Mouse (Mus musculus) adrenal gland (tissue): ENCODE results near the gene Krt7.

Experiments used
- intact Hi-C: fragments of 180-260 bp; cut with DNase I; formaldehyde crosslinking; loops from one replicate; pipeline ENCODE4 v1.15.1; 2025

The Krt7 gene

DNA sequence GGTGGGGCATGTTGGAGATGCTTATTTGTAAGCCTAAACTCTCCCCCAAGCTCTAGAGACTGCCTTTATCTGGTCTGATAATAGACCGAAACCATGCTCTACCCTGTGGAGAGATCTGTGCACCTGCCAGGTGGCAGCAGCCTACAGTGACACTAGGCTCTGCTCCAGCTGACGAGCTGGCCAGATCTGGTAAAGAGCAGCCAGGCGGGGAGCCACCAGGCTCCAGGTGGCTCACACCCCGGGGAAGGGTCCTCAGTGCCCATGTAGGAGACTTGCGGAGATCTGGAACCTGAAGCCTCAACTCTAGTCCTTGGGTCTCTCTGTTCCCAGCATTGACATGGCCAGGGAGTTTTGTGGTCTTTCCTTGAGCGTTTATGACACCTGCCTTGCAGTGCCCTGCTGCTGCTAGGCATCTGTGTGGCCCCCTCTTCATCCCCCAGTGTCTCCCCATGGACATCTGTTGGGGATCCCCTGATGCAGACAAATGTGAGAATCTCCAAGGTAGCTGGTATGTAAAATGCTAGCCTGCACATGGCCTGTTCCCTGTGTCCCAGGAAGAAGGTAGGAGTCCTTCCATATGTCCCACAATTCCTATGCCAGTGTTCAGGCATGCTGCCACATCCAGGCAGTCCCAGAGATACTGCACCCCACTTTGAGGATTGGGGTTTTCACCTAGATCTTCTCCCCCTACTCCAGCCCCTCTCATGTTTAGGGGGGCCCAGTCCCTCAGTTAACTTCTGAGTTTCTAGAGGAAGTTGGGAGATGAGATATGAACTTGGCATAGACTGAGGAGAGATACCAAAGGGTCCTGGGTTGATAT is 34.7 kb upstream of the Krt7 start:
- intact Hi-C loops = no loop called here

DNA sequence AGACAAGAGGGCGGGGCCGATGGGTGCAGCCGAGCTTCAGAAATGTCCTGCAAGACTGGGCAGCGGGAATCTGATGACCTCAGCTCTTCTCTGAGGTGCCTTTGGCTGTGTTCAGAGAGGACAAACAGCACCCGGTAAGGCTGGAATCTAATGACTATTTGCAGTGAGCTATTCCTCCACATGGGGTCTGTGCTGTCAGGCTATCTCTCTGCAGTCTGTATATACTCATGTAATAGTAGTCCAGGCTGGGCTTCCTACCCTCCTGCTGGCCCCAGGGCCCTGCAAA is 34.1 kb upstream of the Krt7 start:
- intact Hi-C loops = no loop called here

DNA sequence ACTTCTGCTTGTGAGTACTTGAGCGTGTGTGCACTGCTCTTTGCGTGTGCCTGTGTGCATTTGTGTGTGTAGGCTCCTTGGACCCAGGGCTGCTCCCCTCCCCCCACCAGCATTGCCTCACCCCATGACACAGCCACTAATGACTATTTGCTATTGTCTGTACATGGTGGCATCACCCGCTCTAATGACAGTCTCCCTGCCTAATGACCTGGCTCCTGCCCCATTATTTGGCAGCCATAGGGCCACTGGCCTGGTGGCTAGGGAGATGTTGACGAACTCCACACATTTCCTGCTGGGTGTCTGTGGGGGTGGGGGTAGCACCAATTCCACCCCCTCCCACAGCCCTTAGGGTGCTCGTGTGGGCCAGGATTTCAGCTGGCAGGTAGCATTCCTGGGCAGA is 32.2 kb upstream of the Krt7 start:
- intact Hi-C loops = no loop called here

DNA sequence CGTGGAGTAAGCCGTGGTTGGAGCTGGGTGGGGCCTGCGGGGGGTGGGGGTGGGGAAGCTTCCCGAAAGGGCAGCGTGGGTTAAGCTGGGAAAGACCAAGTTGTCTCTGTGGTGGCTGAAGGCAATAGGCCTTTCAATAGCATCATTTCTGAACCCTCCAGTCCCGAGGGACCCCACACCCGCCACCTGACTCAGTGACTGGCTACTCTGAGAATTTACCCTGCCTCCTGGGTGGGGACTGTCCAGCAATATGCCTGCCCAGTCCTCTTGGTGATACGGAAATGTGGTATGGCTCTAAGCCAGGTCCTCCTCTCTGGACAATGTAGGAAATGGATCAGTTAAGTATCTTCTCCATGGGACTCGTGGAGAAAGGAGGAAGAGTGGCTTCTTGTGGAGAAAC is 29.1 kb upstream of the Krt7 start:
- intact Hi-C loops = no loop called here

DNA sequence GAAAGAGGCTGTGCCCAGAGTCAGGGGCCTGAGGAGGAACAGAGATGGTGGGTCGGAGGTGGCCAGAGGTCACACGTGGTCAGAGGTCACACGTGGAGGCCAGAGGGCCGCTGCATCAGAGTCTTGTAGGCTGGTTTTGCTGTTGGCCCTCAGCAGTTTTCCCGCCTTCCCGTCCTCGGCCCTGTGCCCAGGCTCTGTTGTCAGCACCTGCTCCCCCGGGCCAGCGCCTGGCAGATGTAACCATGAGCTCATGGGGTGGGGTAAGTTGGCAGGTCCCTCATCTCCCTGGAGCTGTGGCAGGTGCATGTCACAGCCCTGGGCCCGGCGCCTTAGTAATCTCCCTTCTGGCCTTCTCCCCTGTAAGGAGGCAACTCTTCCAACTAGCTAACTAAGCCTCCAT is 28.0 kb upstream of the Krt7 start:
- intact Hi-C loops = no loop called here

DNA sequence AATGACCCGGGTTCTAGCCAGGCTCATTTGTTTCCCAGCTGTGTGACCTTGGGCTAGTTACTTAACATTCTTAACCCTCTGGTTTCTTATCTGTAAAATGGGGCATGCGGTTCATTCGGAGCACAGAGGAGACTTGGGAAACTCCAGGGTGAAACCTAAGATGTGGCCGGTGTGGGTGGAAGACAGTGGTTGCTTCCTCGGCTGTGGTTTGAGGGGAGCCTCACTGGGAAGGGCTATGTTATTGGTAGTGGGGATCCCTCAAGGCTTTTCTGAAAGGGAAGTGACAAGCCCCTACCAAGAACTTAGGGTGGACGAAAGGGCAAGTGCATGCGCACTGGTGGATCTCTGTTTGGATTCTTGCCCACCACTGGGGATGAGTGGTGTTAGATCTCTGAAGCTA is 26.2 kb upstream of the Krt7 start:
- intact Hi-C loops = no loop called here

DNA sequence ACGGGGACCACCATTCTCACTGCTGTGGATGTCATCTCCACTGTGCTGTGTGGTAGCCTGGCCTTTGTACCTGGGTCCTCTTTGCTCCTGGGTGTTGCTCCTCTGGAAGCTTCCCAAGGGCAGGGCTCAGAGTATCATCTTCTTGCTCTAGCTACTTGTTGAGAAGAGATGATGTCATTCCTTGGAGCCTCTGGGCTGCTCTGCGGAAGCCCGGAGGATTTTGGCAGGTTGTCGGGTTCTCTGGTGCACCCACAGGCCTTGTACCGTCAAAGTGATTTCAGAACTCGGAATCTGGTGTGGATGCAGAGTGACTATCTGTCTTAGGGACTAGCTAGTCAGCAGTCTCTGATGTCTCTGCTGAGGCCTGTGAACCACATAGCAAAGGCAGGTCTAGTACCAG is 25.8 kb upstream of the Krt7 start:
- intact Hi-C loops = no loop called here

DNA sequence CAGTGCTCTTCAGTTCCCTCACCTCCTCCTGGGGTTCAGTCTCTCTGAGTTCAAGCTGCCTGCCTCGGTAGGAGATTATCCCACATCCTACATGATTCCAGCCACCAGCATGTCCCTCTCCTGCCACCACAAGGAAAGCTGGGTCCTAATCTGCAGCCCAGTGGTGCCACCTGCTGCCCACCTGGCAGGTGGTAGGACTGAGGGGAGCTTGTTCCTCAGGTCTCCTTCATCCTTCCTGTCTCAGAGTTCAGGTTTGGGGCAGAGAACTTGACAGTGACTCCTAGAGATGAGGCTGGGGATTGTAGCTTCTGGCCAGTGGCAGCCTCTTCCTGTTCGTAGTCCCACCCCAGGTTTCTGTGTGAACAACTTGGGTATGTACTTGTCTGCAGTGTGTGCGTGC is 23.7 kb upstream of the Krt7 start:
- intact Hi-C loops = no loop called here

DNA sequence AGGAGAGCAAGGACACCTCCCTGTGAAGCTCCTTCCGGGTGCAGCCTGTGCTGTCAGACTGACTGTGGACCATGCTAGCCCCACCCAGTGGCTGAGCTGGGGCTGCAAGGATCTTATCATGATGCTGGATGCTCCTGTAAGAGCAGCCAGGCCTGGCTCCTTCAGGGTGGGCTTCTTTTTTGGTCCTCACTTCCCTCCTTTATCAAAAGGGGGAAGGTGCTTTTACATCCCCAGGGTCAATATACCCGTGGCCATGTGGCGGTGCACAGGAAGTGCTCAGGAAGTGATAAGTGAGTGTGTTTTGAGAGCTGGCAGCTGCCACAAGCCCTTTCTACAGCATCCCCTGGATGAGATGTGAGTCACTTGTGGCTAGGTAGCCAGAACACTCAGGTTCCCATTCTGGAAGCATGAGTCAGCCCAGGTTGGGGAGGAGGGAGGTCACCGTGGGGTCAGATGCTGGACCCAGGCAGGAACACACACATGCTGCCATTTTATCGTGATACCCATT is 22.8 kb upstream of the Krt7 start:
- intact Hi-C loops = loop anchor here (2.0 kb wide), 1 partner anchor 43 kb away; no protein-coding TSS in a partner anchor

DNA sequence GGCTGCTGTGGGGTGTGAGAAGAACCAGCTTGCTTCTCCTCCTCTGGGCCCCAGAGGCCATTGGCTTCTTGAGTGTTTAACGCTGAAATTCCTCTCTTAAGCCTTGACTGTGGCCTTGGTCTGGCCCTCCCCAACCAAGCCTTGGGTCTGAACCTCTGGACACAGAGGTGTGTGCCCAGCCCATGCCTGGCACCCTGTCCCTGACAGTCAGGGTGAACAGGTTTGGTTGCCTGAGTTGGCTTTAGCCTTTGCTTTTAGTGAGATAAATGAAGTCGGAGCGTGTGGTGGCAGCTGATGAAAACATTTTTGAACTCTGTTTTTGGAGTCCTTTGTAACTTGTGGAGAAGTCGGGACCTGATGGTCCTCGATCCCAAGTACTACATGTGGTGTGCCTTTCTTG is 20.6 kb upstream of the Krt7 start:
- intact Hi-C loops = no loop called here

DNA sequence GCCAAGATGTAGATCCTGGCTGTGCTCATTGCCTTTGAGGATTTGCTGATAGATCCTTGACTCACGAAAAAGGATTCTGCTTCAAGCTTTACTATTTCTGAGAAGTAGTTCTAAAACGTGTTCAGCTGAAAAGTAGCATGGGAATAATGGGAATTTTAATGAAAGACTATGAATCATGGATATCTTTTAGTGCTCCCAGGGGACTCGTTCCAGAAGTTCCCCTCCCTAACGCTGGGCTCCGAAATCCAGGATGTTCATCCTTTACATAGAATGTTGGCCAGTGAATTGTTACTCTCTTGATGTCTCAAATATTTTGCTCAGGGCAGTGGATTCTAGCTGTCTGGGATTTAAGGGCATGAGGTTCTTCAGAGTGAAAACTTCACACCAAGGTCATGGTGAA is 18.6 kb upstream of the Krt7 start:
- intact Hi-C loops = no loop called here

DNA sequence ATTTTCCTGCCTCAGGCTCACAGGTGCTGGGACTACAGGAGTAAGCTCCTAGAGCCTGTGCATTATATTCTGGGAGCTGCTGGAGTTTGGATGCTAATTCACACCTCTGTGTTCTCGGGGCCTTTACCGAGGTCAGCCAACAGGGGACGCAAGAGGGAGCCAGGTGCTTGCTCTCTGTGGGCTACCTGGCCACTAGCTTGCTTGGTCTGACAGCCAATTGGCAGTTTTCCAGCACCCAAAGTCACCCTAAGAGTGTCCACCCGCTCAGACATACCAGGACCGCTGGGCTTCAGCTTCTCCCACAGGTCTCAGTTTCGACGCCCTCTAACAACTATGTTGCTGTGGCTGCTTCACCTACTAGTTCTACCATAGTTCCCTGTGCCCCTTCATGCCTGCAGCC is 15.9 kb upstream of the Krt7 start:
- intact Hi-C loops = no loop called here

DNA sequence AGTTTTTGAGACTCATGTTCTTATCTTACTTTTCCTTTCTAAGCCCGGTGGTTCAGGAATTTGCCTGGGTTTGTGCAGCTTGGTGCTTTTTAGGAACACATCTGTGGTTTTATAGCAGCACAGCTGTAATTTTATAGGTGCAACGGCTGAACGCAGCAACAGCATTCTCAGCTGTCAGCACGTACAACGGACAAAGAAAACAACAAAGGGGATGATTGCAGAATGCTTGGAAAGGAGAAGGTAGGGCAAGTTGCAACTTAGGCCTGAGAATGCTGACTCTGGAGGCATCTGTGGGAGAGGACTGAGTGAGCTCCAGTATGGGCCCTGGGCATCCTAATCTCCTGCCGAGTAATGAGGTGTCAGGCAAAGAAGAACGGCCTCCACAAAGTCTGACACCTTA is 14.4 kb upstream of the Krt7 start:
- intact Hi-C loops = no loop called here

DNA sequence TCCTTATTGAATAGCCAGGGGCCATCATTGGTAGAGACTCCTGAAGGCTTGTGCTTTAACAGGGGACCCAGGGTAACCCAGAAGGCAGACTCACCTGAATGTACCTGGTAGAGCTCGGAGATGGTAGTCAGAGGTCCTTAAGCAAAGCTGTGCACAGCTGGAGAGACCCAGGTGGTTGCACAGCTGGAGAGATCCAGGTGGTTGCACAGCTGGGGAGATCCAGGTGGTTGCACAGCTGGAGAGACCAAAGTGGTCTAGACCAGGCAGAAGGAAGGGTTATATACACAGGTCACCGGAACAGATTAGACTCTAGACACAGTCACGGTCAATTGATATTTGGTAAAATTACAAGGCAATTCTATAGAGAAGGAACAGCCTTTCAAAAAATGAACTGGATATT is 13.9 kb upstream of the Krt7 start:
- intact Hi-C loops = no loop called here

DNA sequence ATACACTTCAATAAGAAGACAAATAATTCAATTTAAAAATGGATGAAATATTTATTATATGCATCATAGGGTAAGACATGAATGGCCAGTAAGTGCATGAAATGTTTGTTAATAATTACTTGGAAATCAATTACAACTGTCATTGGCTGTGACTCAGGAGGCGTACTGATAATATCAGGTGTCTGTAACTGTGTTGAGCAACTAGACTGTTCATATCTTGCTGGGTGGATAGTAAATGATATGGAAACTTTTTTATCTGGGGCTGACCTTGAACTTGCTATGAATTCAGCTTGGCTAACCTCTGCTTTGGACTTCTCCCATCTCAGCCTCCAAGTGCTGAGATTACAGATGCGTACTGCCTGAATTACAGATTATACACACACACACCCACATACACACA is 13.2 kb upstream of the Krt7 start:
- intact Hi-C loops = no loop called here

DNA sequence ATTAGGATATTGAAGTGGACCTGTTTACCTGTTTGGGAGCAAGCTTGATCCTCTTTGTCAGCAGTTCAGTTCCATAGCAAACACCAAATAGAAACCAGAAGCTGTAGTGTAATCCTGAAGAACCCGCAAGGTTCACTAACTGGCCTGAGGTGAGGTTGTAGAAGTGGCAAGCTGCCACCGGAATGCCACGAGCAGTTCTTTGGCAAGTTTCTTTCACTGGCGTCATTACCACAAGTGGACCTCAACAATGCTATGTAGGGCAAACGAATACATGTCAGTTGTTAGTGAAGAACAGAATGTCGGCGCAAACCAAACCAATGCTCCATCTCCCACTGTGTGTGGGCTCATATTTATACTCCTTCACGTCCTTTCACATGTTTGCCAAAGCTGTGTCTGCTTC is 12.6 kb upstream of the Krt7 start:
- intact Hi-C loops = no loop called here

DNA sequence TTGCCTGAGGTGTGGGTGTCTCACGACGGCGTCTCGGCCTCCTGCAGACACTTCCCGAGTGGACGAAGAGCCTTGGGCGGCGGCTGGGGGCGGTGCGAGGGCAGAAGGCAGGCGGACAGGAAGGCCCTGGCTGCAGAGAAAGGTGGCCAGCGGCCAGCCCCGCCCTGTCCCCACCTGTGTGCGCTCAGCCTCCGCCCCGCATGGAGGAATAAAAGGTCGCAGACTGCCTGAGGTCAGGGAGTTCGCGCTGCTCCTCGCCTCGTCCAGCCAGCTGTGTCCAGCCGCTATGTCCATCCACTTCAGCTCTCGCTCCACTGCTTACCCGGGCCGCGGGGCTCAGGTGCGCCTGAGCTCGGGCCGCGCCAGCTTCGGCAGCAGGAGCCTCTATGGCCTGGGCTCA is 1.3 kb downstream of the Krt7 start:
- intact Hi-C loops = no loop called here

DNA sequence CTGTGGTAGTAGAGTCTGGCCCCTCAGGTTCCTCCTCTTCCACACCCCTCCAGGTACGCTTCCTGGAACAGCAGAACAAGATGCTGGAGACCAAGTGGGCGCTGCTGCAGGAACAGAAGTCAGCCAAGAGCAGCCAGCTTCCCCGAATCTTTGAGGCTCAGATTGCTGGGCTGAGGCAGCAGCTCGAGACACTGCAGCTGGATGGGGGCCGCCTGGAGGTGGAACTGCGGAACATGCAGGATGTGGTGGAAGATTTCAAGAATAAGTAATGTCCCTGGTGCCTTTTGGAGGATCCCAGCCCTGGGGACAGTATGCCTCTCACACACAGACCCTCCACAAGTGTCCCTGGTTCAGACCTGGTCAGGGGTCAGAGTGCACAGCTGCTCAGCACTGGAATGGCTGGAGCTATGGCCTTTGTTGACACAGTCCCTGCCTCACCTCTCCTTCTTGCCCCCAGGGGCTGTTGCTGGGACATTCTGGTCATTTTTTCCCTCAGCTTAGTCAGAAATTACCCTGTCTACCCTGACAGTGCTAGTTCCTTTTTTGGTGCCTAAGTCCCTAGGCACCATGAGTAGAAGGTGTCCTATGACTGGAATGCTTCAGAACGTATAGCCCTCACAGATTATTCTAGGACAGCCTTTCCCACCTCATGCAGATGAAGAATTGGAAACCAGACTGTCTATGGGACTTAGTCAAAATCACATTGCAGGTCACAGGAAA is 3.2 kb downstream of the Krt7 start:
- intact Hi-C loops = no loop called here

DNA sequence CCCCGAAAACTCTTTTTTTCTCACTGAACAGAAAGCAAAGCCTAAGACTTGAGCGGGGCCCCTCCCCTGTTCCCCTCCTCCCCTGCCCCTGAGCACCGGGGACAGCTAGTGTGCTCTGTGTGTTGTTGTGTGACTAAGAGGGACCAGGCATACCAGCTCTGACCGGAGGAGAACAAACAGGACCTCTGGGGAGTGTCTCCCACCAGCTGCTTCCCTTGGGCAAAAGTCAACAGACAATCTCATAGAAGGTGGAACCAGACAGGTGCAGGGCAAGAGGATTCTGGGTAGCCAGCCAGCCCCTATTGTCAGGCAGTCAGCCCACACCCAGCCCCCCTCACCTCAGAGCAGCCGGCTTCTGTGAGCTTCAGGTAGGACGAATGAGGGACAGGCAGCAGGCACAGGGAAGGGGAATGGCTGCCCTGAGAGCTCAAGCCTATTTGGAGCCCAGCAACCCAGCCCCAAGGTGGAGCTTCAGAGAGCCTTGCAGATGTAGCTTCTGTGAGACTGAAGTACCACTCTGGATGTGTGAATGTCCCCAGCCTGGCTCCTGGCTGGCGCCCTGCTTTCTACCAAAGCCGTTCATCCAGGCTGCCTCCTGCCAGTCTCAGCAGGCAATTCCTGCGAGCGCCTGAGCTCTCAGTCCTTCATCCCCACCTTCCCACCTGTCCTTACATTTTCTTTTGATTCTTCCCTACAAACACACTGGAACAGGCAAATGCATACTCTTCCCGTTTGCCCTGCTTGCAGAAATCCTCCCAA is 4.1 kb downstream of the Krt7 start:
- intact Hi-C loops = no loop called here

DNA sequence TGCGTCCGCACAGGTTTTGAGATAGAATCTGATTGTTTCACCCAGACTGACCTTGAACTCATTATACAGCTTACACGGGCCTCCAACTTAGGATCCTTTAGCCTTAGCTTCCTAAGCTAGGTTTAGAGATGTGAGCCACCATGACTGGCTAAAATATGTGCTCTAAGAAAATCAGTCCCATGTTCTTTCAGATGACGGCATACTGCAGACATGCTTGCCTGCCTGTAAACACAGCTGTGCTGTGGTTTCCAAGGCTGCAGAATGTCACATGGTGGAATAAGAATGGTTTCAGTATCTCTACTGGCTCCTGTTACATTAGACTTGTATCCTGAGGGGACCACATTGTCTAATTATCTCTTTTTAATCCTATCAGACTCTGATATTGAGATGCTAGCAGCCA is 8.1 kb downstream of the Krt7 start:
- intact Hi-C loops = no loop called here

DNA sequence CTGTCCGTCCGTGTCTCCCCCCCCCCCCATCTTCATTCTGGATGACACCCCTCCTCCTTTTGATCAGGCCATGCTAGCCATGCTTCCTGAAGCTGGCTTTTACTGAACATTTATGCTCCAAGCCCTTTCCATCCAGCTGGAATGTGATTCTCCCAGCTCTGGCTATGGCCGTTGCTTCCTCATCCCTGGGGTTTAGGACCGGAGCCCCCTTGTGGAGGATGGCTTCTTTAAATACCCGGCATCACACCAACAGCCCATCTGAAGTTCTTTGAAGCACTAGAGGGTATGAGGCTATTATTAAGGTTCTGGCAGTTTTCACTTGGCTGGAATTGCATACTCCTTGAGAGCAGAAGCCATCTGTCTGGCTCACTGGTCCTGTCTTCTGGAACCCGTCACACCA is 10.1 kb downstream of the Krt7 start:
- intact Hi-C loops = no loop called here

DNA sequence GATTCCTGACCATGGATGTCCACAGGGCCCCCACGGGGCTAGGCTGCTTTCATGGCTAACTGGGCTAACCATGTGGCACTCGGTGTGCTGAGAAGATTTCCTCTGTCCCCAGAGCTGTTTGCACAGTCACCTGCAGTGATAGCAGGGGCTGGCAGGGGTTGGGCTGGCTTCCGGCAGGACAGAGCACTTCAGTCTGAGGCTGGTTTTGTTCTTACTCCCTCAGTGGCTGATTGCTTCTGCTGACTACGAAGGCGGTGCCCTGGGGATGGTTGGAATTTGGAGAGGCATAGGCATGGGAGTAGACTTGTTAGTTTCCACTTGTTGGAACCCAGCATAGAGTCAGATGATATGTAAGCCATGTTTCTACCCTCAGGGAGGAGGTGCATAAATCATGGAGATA is 14.1 kb downstream of the Krt7 start:
- intact Hi-C loops = no loop called here
